Mouse (Mus musculus) heart, adult 2 months (tissue): Measurements from ENCODE around the gene Gps2. TPM values are rescaled to one million over a fixed set of nuclear protein-coding genes. Genes with fewer than 3 reads are reported as not detected.

ENCODE experiments used
- DNase-seq, 2 experiments: peaks; one replicate each; pipeline ENCODE4 v3.0.0; 2021
- H3K27ac ChIP-seq: fragments of 200-600 bp; 2 replicates; pipeline ENCODE4 v1.8.1; 2022
- H3K27me3 ChIP-seq: fragments of 200-500 bp; 2 replicates; pipeline ENCODE4 v1.6.1; 2012; ENCODE audit warnings: mild to moderate bottlenecking, low read length, inconsistent platforms, mixed read lengths; ENCODE audit not compliant: control insufficient read depth, insufficient read depth
- H3K36me3 ChIP-seq: fragments of 200-500 bp; 2 replicates; pipeline ENCODE4 v1.6.1; 2012; ENCODE audit warnings: low read length, inconsistent platforms; ENCODE audit not compliant: control insufficient read depth, insufficient read depth
- H3K4me1 ChIP-seq: fragments of 200-500 bp; 2 replicates; pipeline ENCODE4 v1.6.1; 2011; ENCODE audit warnings: low read length; ENCODE audit not compliant: control insufficient read depth, insufficient read depth
- H3K4me3 ChIP-seq: fragments of 200-600 bp; 2 replicates; pipeline ENCODE4 v1.8.1; 2022
- H3K79me2 ChIP-seq: fragments of 200-500 bp; replicated peaks from 2 replicates; pipeline ENCODE4 v1.6.1; 2012; ENCODE audit warnings: mild to moderate bottlenecking, inconsistent platforms, low read length, moderate library complexity, mixed read lengths; ENCODE audit not compliant: control insufficient read depth, insufficient read depth
- H3K9ac ChIP-seq: fragments of 200-500 bp; 2 replicates; pipeline ENCODE4 v1.6.1; 2012; ENCODE audit warnings: low read depth, mild to moderate bottlenecking, control low read depth, inconsistent platforms, low read length, mixed read lengths
- CTCF ChIP-seq: fragments of 200-600 bp; IDR thresholded peaks from 2 replicates; pipeline ENCODE4 v1.8.1; 2022; ENCODE audit warnings: antibody characterized with exemption, mild to moderate bottlenecking, moderate library complexity
- EP300 ChIP-seq: fragments of 200-500 bp; IDR thresholded peaks from 2 replicates; pipeline ENCODE4 v1.6.1; 2011; ENCODE audit warnings: low read depth, low read length, control low read depth; ENCODE audit not compliant: insufficient read depth
- POLR2A ChIP-seq: fragments of 200-500 bp; IDR thresholded peaks from 2 replicates; pipeline ENCODE4 v1.6.1; 2011; ENCODE audit warnings: mild to moderate bottlenecking, low read depth, low read length, control low read depth; ENCODE audit not compliant: insufficient read depth
- WGBS: fragments of 180-500 bp; shearing (Covaris S2); methylation state at CpG from one replicate; pipeline ENCODE4 v1.1.7; 2018; 5-methylcytosine and 5-hydroxymethylcytosine counted together
- intact Hi-C: fragments of 180-260 bp; cut with DNase I; formaldehyde crosslinking; loops from one replicate; pipeline ENCODE4 v1.15.1; 2025
- polyA plus RNA-seq: library from polyadenylated mRNA; depleted of rRNA; stranded (reverse); fragments of >200 nt; gene quantifications from 2 replicates; pipeline ENCODE4 v1.2.3, GENCODE M21; 2012
- total RNA-seq, 2 experiments: library from RNA; stranded (reverse); gene quantifications; 2 replicates each; pipeline ENCODE4 v1.2.3; 2021

Gene Gps2
- total and polyA plus RNA-seq, 3 experiments = 27.2 to 63.9 (median 28.4) TPM

DNA sequence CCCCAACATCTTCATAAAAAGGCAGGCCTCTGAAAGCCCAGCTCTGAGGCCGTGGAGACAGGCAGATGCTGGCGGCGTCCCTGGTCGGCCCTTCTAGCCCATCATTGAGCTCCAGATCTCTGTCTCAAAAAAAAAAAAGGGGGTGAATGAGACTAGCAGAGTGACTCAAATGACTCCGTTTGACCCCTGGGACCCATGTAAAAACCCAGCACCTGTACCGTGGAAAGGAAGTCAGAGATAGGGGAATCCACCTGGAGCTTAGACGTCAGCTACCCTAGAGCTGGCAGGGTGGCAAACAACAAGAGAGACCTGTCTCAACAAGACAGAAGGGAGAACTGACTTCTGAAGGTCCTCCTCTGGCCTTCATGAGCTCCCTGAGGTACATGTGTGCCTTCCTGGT lies 41.9 kb upstream of the Gps2 start:
- Histone ChIP-seq H3K9ac (no peak overlapping the region), H3K4me1 (peaks cover 3% of the 10 kb centered on the region; the same call in 1 of the 2 replicates), H3K36me3 (no peaks in the 10 kb centered on the region), H3K79me2 (no peaks in the 10 kb centered on the region), H3K27ac (no peak overlapping the region), H3K4me3 (no peak overlapping the region), H3K27me3 (no peaks in the 10 kb centered on the region)
- TF ChIP-seq POLR2A (no peak), EP300 (no peak), CTCF (no peak)
- DNase-seq = no peak
- 88% methylated on average over 7 of the region's 7 CpGs for WGBS
- intact Hi-C loops = no loop called here

- intact Hi-C loops = no loop called here
- no peak for DNase-seq
Observed at GRCm38 (mm10) chr11:69872451-69872850, 41.2 kb upstream of the Gps2 start.

DNA sequence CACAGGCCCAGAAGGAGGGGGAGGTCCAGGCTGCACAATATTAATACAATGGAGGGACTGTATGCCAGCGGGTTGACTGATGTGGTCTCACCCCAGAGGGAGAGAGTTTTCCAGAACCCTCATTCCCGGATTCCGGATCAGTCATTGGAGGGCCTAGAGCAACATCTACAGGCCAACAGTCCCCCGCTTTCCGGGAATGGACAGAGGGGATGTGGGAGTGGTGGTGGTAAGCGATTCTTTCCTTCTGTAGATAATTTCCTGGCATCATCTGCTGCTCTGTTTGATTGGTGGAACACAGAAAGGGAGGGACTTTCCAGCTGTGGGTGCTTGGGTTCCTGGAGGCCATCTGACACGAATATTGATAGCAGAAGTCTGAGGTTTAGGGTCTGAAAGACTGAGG lies 37.5 kb upstream of the Gps2 start:
- peak overlapping the region; percentile 79 for H3K27ac ChIP-seq
- intact Hi-C loops = loop anchor here (2.0 kb wide), 4 partner anchors 73 to 193 kb away; partner anchors contain the start of genes Polr2a and Senp3
- WGBS = 28% methylated on average over 7 of the region's 7 CpGs
- H3K36me3 ChIP-seq = no peaks in the 10 kb centered on the region
- H3K9ac ChIP-seq = no peak overlapping the region
- H3K27me3 ChIP-seq = no peaks in the 10 kb centered on the region
- H3K4me3 ChIP-seq = peak overlapping the region; percentile 0; the same call in 1 of the 2 replicates
- 0 out of 2 replicates have a peak, but pooled peaks have one; percentile 38 for TF ChIP-seq POLR2A
- TF ChIP-seq EP300 = peak; percentile 82; the same call in 1 of the 2 replicates
- TF ChIP-seq CTCF = peak; percentile 47
- H3K79me2 ChIP-seq = no peaks in the 10 kb centered on the region
- peak; percentile 64 to 76 for DNase-seq
- H3K4me1 ChIP-seq = peaks cover 3% of the 10 kb centered on the region

More at GRCm38 (mm10) chr11:69872451-69872850, 41.2 kb upstream of the Gps2 start:
- TF ChIP-seq POLR2A (no peak), CTCF (no peak), EP300 (no peak)
- H3K4me1 ChIP-seq = peaks cover 3% of the 10 kb centered on the region; the same call in 1 of the 2 replicates
- H3K4me3 ChIP-seq = no peak overlapping the region
- H3K27ac ChIP-seq = no peak overlapping the region
- no peaks in the 10 kb centered on the region for H3K36me3 ChIP-seq
- no peaks in the 10 kb centered on the region for H3K27me3 ChIP-seq
- 70% methylated on average over 4 of the region's 4 CpGs for WGBS
- H3K79me2 ChIP-seq = no peaks in the 10 kb centered on the region
- no peak overlapping the region for H3K9ac ChIP-seq

- H3K4me3 ChIP-seq = peak overlapping the region; percentile 13; the same call in 1 of the 2 replicates
- peaks cover 5% of the 10 kb centered on the region for H3K4me1 ChIP-seq
- H3K79me2 ChIP-seq = no peaks in the 10 kb centered on the region
- peak overlapping the region; percentile 79 for H3K27ac ChIP-seq
- H3K27me3 ChIP-seq = no peaks in the 10 kb centered on the region
- peak; percentile 89 for TF ChIP-seq EP300
- TF ChIP-seq POLR2A = peak; percentile 31; the same call in 1 of the 2 replicates
- peak; percentile 98 for TF ChIP-seq CTCF
- peak; percentile 88 to 89 for DNase-seq
- H3K36me3 ChIP-seq = no peaks in the 10 kb centered on the region
- 3% methylated on average over 12 of the region's 12 CpGs for WGBS
- intact Hi-C loops = loop anchor here (2.0 kb wide), 4 partner anchors 74 to 194 kb away; partner anchors contain the start of genes Polr2a and Senp3
- H3K9ac ChIP-seq = no peak overlapping the region
Observed at GRCm38 (mm10) chr11:69876867-69877266, 36.8 kb upstream of the Gps2 start.

DNA sequence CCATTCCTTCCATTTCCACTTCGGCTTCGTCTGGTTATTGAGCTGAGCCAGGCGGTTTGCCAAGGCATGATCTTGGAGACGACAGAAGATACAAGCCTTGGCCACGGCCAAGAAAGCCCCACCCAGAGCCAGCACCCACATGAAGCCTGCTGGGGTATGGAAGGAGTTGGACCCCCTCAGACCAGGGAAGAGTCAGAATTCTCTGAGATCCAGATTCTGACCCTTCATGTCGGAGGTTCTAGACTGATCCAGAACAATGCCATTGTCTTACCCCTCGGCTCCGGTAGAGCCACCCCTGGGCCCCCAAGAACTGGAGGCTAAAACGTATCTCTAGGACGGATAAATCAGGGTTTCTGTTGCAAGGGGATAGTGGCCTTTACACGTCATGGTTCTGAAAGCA lies 35.8 kb upstream of the Gps2 start, which contains the start of gene Tmem95:
Gene Tmem95 (minus strand): TSS at position 141 of the 400 bp plus-strand sequence.
- H3K36me3 ChIP-seq = no peaks in the 10 kb centered on the region
- TF ChIP-seq EP300 (no peak), POLR2A (no peak), CTCF (no peak)
- no peak for DNase-seq
- peaks cover 5% of the 10 kb centered on the region for H3K4me1 ChIP-seq
- intact Hi-C loops = loop anchor here (2.0 kb wide), 5 partner anchors 41 to 195 kb away; partner anchors contain the start of genes Nlgn2, Polr2a and Senp3
- H3K27ac ChIP-seq = peak within 1 kb of the TSS; percentile 24; the same call in 1 of the 2 replicates
- no peaks in the 10 kb centered on the region for H3K79me2 ChIP-seq
- WGBS = 74% methylated on average over 11 of the region's 11 CpGs
- no peaks in the 10 kb centered on the region for H3K27me3 ChIP-seq
- H3K9ac ChIP-seq = no peak within 1 kb of the TSS
- H3K4me3 ChIP-seq = peak within 1 kb of the TSS; percentile 13; the same call in 1 of the 2 replicates

DNA sequence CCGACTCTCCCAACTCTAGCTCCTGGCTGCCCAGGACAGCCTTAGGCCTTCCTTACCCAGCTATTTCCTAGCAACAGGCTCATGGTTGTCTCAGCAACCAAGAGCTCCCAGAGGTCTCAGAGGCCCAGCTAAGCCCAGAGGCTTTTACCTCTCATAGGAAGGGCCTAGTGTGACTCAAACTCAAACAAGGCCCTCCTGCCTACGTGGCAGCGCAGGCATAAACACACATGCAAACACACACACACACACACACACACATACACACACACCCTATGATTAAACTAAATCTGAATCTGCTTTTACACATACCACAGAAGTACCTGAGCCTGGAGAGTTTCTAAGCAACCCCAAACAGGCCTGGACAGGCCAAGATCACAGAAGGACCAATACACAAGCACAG lies 35.3 kb upstream of the Gps2 start:
- no peak overlapping the region for H3K9ac ChIP-seq

More for the DNA sequence above, 35.3 kb upstream of the Gps2 start:
- H3K4me3 ChIP-seq = no peak overlapping the region
- DNase-seq = no peak
- H3K4me1 ChIP-seq = peaks cover 5% of the 10 kb centered on the region
- no peaks in the 10 kb centered on the region for H3K36me3 ChIP-seq
- WGBS = 79% methylated on average over 3 of the region's 3 CpGs
- H3K79me2 ChIP-seq = no peaks in the 10 kb centered on the region
- no peak for TF ChIP-seq POLR2A
- TF ChIP-seq CTCF = no peak
- TF ChIP-seq EP300 = no peak
- no peaks in the 10 kb centered on the region for H3K27me3 ChIP-seq
- intact Hi-C loops = loop anchor here (2.0 kb wide), 1 partner anchor 42 kb away; the partner anchor contains the start of gene Nlgn2
- H3K27ac ChIP-seq = no peak overlapping the region; the same call in 1 of the 2 replicates
